Mouse (Mus musculus): ENCODE measurements around the gene Trak2. TPM values are rescaled to one million over a fixed set of nuclear protein-coding genes. Genes with fewer than 3 reads are reported as not detected.
"Not testable (repeated sequence)": the region's sequence is repeated elsewhere in the genome, so short reads cannot be mapped to it uniquely, and the experiment has no call there.

The Trak2 gene
- polyA plus RNA-seq, 1 experiment from 2014 or later = 15.1 TPM

- no peak overlapping the region for H3K4me3 ChIP-seq (replicated peaks)
- ATAC-seq (ENCODE audit: insufficient read depth, low FRiP score, low read depth) = 0 out of 2 replicates have a peak, but pooled peaks have one; percentile 23
- H3K36me3 ChIP-seq = no peaks in the 10 kb centered on the region
- H3K27ac ChIP-seq = no peak overlapping the region
- no peaks in the 10 kb centered on the region for H3K27me3 ChIP-seq (replicated peaks)
- no peak overlapping the region for H3K4me2 ChIP-seq
- no peak overlapping the region for H3K9ac ChIP-seq
- no peaks in the 10 kb centered on the region for H3K4me1 ChIP-seq
- no peaks in the 10 kb centered on the region for H3K9me3 ChIP-seq
These were observed 10.4 kb downstream of the Trak2 start for GRCm38 (mm10) chr1:58962865-58963264.

GRCm38 (mm10) chr1:58962418-58962817 is 10.8 kb downstream of the Trak2 start:
- no peak overlapping the region for H3K4me3 ChIP-seq (replicated peaks)
- no peaks in the 10 kb centered on the region for H3K27me3 ChIP-seq (replicated peaks)
- no peaks in the 10 kb centered on the region for H3K36me3 ChIP-seq
- H3K27ac ChIP-seq = no peak overlapping the region
- peak; percentile 85; the same call in 1 of the 2 replicates for ATAC-seq (ENCODE audit: insufficient read depth, low FRiP score, low read depth)
- no peak overlapping the region for H3K4me2 ChIP-seq
- no peaks in the 10 kb centered on the region for H3K9me3 ChIP-seq
- WGBS = 73% methylated on average over 5 of the region's 5 CpGs
- no peaks in the 10 kb centered on the region for H3K4me1 ChIP-seq
- no peak overlapping the region for H3K9ac ChIP-seq

GRCm38 (mm10) chr1:58961152-58961893 is 11.9 kb downstream of the Trak2 start:
- no peaks in the 10 kb centered on the region for H3K27me3 ChIP-seq (replicated peaks)
- no peaks in the 10 kb centered on the region for H3K4me1 ChIP-seq
- no peaks in the 10 kb centered on the region for H3K9me3 ChIP-seq
- H3K36me3 ChIP-seq = no peaks in the 10 kb centered on the region
- H3K9ac ChIP-seq = no peak overlapping the region
- 47% methylated on average over 12 of the region's 12 CpGs for WGBS
- ATAC-seq (ENCODE audit: insufficient read depth, low FRiP score, low read depth) = no peak
- H3K27ac ChIP-seq = no peak overlapping the region
- no peak overlapping the region for H3K4me3 ChIP-seq (replicated peaks)
- H3K4me2 ChIP-seq = no peak overlapping the region

- no peaks in the 10 kb centered on the region for H3K9me3 ChIP-seq
- no peaks in the 10 kb centered on the region for H3K4me1 ChIP-seq
- no peak overlapping the region for H3K4me3 ChIP-seq (replicated peaks)
- WGBS = 85% methylated on average over 2 of the region's 2 CpGs
- H3K4me2 ChIP-seq = no peak overlapping the region
- ATAC-seq (ENCODE audit: insufficient read depth, low FRiP score, low read depth) = no peak
- no peak overlapping the region for H3K9ac ChIP-seq
- no peaks in the 10 kb centered on the region for H3K36me3 ChIP-seq
- no peaks in the 10 kb centered on the region for H3K27me3 ChIP-seq (replicated peaks)
- H3K27ac ChIP-seq = no peak overlapping the region
These were observed 13.5 kb downstream of the Trak2 start for GRCm38 (mm10) chr1:58959682-58960081.

- 79% methylated on average over 16 of the region's 16 CpGs for WGBS
- not testable (repeated sequence) for H3K27ac ChIP-seq; H3K4me3 ChIP-seq (replicated peaks); H3K27me3 ChIP-seq (replicated peaks); ATAC-seq (ENCODE audit: insufficient read depth, low FRiP score, low read depth); H3K9me3 ChIP-seq; H3K4me2 ChIP-seq; H3K4me1 ChIP-seq; H3K36me3 ChIP-seq; H3K9ac ChIP-seq
These were observed 14.3 kb downstream of the Trak2 start for GRCm38 (mm10) chr1:58958789-58959526.

- Histone ChIP-seq H3K36me3 (no peaks in the 10 kb centered on the region), H3K27ac (no peak overlapping the region), H3K4me3 (replicated peaks) (no peak overlapping the region), H3K9ac (no peak overlapping the region), H3K4me2 (no peak overlapping the region), H3K4me1 (no peaks in the 10 kb centered on the region), H3K9me3 (no peaks in the 10 kb centered on the region), H3K27me3 (replicated peaks) (no peaks in the 10 kb centered on the region)
- WGBS = 39% methylated on average over 2 of the region's 2 CpGs
- no peak for ATAC-seq (ENCODE audit: insufficient read depth, low FRiP score, low read depth)
These were observed 15.3 kb downstream of the Trak2 start for GRCm38 (mm10) chr1:58957931-58958330.

- WGBS = 72% methylated on average over 9 of the region's 9 CpGs
- Histone ChIP-seq H3K27me3 (replicated peaks) (no peaks in the 10 kb centered on the region), H3K9me3 (no peaks in the 10 kb centered on the region), H3K4me2 (no peak overlapping the region), H3K4me3 (replicated peaks) (no peak overlapping the region), H3K27ac (no peak overlapping the region), H3K4me1 (peaks cover 4% of the 10 kb centered on the region; the same call in 1 of the 2 replicates), H3K9ac (no peak overlapping the region), H3K36me3 (no peaks in the 10 kb centered on the region)
- no peak for ATAC-seq (ENCODE audit: insufficient read depth, low FRiP score, low read depth)
These were observed 17.0 kb downstream of the Trak2 start for GRCm38 (mm10) chr1:58956229-58956628.

- Histone ChIP-seq H3K27ac (no peak overlapping the region), H3K36me3 (no peaks in the 10 kb centered on the region), H3K4me3 (replicated peaks) (no peak overlapping the region), H3K27me3 (replicated peaks) (no peaks in the 10 kb centered on the region), H3K9me3 (no peaks in the 10 kb centered on the region), H3K9ac (no peak overlapping the region), H3K4me2 (no peak overlapping the region), H3K4me1 (peaks cover 7% of the 10 kb centered on the region)
- WGBS = 80% methylated on average over 3 of the region's 3 CpGs
- no peak for ATAC-seq (ENCODE audit: insufficient read depth, low FRiP score, low read depth)
These were observed 17.5 kb downstream of the Trak2 start for GRCm38 (mm10) chr1:58955716-58956115.

GRCm38 (mm10) chr1:58954578-58955410 is 18.4 kb downstream of the Trak2 start:
- WGBS = 79% methylated on average over 8 of the region's 8 CpGs
- Histone ChIP-seq H3K36me3 (no peaks in the 10 kb centered on the region), H3K27me3 (replicated peaks) (no peaks in the 10 kb centered on the region)

GRCm38 (mm10) chr1:58953686-58954434 is 19.4 kb downstream of the Trak2 start:
- Histone ChIP-seq H3K27ac (no peak overlapping the region), H3K9ac (no peak overlapping the region), H3K36me3 (no peaks in the 10 kb centered on the region), H3K4me3 (replicated peaks) (no peak overlapping the region), H3K9me3 (no peaks in the 10 kb centered on the region), H3K27me3 (replicated peaks) (no peaks in the 10 kb centered on the region), H3K4me2 (no peak overlapping the region), H3K4me1 (peaks cover 10% of the 10 kb centered on the region)
- peak; percentile 93 for ATAC-seq (ENCODE audit: insufficient read depth, low FRiP score, low read depth)
- 75% methylated on average over 9 of the region's 9 CpGs for WGBS

More at GRCm38 (mm10) chr1:58954578-58955410, 18.4 kb downstream of the Trak2 start:
- no peak overlapping the region for H3K4me3 ChIP-seq (replicated peaks)
- H3K27ac ChIP-seq = no peak overlapping the region
- peaks cover 10% of the 10 kb centered on the region for H3K4me1 ChIP-seq
- no peaks in the 10 kb centered on the region for H3K9me3 ChIP-seq
- ATAC-seq (ENCODE audit: insufficient read depth, low FRiP score, low read depth) = no peak
- H3K9ac ChIP-seq = no peak overlapping the region
- no peak overlapping the region for H3K4me2 ChIP-seq

GRCm38 (mm10) chr1:58952997-58953396 is 20.2 kb downstream of the Trak2 start:
- Histone ChIP-seq H3K4me3 (replicated peaks) (no peak overlapping the region), H3K4me1 (peaks cover 10% of the 10 kb centered on the region), H3K4me2 (no peak overlapping the region), H3K36me3 (no peaks in the 10 kb centered on the region), H3K9me3 (no peaks in the 10 kb centered on the region), H3K9ac (no peak overlapping the region), H3K27ac (no peak overlapping the region), H3K27me3 (replicated peaks) (no peaks in the 10 kb centered on the region)
- WGBS = 41% methylated on average over 4 of the region's 4 CpGs
- ATAC-seq (ENCODE audit: insufficient read depth, low FRiP score, low read depth) = no peak
